Mouse (Mus musculus): ENCODE results near the gene Hdgfl1. TPM values are rescaled to one million over a fixed set of nuclear protein-coding genes. Genes with fewer than 3 reads are reported as not detected.

Gene Hdgfl1
- total RNA-seq (2015; ENCODE audit: low replicate concordance) (not detected in 2 replicates), total RNA-seq (2017; ENCODE audit: low replicate concordance) (not detected in 2 replicates)

GRCm38 (mm10) chr13:26769955-26770354 is at the start of gene Hdgfl1:
Gene Hdgfl1, minus strand, starts transcription at chr13:26770165.
- ATAC-seq (replicated peaks; ENCODE audit: low FRiP score, poor library complexity, severe bottlenecking) = no peak

- no peak for ATAC-seq (replicated peaks; ENCODE audit: low FRiP score, poor library complexity, severe bottlenecking)
Observed at GRCm38 (mm10) chr13:26795460-26795859, 25.5 kb upstream of the Hdgfl1 start.

DNA sequence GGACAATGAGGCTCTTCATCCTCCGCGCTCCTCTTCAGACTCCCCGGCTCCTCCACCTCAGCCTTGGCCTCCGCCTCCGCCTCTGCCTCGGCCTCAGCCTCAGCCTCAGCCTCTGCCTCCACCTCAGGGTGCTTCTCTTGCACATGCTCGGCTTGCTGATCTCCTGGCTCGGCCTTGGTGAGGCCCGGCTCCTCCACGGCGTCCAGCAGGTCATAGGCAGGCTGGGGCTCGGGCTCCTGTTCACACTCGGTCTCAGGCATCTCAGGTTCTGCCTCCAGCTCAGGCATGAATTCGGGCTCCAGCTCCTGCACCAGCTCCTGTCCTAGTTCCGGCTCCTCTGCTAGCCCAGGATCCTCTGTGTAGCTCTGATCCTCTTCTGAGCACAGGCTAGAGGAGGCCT is 541 bp downstream of the Hdgfl1 start:
- ATAC-seq (replicated peaks; ENCODE audit: low FRiP score, poor library complexity, severe bottlenecking) = no peak

DNA sequence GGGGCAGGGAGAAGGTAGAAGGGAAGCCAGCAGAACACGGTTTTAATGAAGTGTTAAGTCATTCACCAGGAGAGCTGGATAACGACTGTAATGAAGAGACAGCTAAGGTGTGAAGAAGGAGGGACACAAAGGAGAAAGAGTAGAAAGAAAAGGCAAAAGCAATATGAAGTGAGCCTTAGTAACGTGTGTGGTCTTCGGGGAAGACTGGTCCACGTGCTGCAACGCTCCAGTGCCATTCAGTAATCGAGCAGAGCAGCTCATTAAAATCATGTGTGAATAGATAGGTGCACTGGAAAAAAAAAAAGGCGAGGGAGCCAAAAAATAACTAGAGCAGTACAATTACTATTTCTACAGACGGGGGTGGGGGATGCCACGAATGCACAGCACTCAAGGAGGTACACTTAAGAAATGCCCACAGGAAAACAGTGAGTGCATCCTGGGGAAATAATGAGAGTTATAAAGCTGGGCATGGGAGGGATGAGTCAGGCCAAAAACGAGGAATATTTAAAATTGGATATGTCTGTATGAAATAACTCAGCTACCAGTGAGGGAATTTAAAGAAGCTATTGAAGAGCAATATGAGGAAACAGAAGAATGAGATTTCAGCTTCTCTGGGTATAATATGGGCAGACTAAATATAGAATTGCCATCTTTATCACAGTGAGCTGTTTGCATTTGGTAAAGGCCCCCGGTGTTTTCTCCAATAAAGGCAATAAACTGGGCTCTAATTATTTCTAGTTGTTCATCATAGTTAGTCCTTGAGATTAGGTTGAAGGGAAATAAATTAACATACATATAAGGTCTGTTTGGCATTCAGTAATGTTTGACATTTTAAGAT is 7.8 kb downstream of the Hdgfl1 start:
- no peak for ATAC-seq (replicated peaks; ENCODE audit: low FRiP score, poor library complexity, severe bottlenecking)

DNA sequence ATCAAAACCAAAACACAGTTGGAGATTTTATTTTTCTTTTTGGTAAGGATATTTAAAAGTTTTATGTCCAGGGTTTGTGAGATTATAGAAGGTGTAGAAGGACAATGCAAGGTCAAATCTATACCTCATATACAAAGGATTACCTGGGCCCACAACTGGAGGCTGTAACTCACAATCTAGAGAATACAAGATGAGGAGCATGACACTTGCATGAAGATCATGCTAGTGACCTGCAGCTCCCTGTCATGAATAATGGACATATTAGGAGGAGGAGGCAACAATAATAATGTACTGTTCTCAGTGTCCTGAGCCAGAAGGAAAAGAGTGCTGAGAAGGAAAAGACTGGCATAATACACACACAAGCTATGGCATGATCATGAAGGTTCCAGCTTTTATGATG is 17.1 kb downstream of the Hdgfl1 start:
- no peak for ATAC-seq (replicated peaks; ENCODE audit: low FRiP score, poor library complexity, severe bottlenecking)

- ATAC-seq (replicated peaks; ENCODE audit: low FRiP score, poor library complexity, severe bottlenecking) = no peak
Observed at GRCm38 (mm10) chr13:26752414-26752813, 17.6 kb downstream of the Hdgfl1 start.

DNA sequence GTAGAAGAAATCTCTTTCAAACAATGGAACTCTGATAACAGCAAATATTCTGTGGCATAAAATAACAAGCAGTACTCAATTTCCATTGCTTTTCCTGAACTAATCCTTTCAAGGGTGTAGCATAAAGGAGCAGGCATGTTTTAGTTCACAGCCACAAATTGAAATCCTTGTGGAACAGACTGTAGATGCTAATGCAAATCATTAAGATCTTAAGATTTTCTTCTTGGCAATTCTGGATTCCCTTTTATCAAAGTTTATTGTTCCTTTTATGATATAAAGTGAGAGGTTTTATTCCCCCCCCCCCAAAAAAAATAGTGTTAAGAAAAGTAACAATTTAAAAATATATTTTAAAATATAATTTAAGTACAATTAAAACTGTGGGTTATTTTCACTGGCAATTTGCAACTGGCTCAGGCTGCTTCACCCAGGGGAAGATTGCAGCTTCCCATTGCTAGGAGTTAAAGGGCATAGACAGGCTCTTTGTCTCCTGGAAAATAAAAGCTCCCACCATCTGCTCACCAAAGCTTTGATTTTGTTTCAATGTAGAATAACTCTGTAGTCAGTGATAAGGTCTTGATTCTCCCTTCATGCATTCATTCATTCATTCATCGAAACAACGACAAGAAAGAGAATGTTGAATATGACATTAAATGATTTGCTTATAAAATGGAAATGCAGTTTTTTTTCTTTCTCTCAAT is 24.1 kb downstream of the Hdgfl1 start:
- ATAC-seq (replicated peaks; ENCODE audit: low FRiP score, poor library complexity, severe bottlenecking) = no peak

- no peak for ATAC-seq (replicated peaks; ENCODE audit: low FRiP score, poor library complexity, severe bottlenecking)
Observed at GRCm38 (mm10) chr13:26745059-26745759, 24.8 kb downstream of the Hdgfl1 start.

DNA sequence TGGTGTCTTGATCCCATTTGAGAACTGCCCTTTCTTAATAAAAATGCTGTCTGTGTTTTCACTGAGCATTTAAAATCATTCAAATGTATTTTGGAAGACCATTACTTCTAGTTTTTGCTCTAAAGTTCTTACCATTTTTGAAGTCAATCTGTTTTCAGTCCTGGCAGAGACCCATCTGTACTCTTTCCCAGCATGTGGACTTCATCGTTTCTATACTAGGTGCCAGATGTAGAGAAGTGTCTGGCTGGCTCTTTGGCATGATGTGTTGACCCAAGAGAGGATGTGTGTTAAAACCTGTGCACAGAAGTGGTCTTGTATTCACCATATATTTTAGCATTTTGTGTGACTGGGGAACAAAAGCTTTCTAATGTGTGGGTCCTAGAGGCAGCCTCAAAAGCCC is 25.9 kb downstream of the Hdgfl1 start:
- no peak for ATAC-seq (replicated peaks; ENCODE audit: low FRiP score, poor library complexity, severe bottlenecking)

DNA sequence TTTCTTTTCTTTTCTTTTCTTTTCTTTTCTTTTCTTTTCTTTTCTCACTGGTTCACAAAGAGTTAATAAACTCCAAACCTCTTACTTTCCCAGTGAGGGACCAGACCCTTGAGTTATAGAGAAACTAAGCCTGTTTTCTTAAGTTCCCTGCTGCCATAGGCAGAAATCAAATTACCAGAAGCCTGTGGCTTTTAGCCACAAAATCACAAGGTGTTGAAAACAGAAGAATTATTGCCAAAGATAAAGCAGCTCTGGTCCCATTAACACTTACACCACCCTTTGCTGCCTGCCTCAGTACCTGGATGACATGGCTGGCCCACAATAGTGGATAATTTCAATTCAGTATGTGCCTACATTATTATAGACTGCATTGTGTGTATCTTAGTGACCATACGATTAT is 35.0 kb downstream of the Hdgfl1 start:
- ATAC-seq (replicated peaks; ENCODE audit: low FRiP score, poor library complexity, severe bottlenecking) = no peak

DNA sequence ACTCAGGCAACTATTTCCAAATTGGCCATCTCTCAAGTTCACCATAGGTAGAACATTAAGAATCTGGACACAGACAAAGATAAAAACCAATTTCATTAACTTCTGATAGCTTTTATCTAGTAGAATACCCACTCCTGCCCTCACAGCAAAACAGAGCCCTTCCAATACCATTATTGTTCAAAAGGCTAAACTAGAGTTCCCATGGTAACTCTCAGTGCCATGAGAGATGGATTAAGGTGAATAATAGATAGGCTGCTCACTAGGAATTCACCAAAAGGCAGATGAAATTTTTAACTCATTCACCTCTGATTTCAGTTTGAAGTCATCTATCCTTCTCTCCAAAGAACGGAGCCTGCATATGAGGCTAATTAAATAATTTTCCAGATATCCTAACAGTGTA is 45.7 kb downstream of the Hdgfl1 start:
- ATAC-seq (replicated peaks; ENCODE audit: low FRiP score, poor library complexity, severe bottlenecking) = no peak

DNA sequence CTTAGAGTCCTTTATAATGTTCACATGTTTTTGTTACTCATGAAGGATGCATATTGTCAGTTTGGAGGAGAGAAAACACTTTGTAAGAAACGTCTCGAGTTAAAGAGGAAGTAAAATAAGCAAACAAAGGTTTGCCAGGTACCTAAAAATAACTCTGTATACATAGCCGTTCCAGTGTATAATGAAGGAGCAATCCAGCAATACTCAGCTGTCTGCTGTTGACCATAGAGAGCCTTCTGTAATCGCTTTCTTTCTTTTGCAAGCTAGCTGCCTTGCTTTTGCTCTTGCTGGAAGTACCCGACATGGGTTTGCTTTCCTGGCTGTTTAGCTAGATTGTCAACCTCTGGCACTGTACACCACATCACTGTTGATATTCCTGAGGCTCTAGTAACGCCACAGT is 48.6 kb downstream of the Hdgfl1 start:
- ATAC-seq (replicated peaks; ENCODE audit: low FRiP score, poor library complexity, severe bottlenecking) = no peak

- no peak for ATAC-seq (replicated peaks; ENCODE audit: low FRiP score, poor library complexity, severe bottlenecking)
Observed at GRCm38 (mm10) chr13:26720917-26721316, 49.0 kb downstream of the Hdgfl1 start.

GRCm38 (mm10) chr13:26719146-26719715 is 50.7 kb downstream of the Hdgfl1 start:
- no peak for ATAC-seq (replicated peaks; ENCODE audit: low FRiP score, poor library complexity, severe bottlenecking)
